Mouse (Mus musculus): Measurements from ENCODE around the gene Cxcr6. TPM values are rescaled to one million over a fixed set of nuclear protein-coding genes. Genes with fewer than 3 reads are reported as not detected.

Gene Cxcr6
- polyA plus RNA-seq (2012; rRNA removed): 0.43 and 0.44 TPM in 2 replicates

DNA sequence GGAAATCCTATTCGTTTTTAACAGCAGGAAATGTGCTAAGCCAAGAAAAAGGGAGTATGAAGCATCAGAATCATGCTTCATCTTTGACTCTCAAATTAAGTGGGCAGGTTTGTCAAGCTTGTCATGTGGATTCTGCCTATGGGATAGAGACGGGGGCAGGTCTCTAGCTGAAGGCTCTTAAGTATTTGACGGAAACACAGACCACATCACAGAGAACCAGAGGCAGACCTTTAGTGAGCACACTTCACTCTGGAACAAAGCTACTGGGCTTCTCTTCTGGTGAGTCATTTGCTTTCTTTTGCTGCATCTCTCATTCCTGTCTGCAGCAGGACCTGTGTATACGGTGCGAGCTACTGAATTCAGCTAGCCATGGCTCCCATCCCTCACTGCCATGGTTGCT lies at the start of gene Cxcr6:
Gene Cxcr6, plus strand, starts transcription at position 209 of the 400 bp plus-strand sequence.

DNA sequence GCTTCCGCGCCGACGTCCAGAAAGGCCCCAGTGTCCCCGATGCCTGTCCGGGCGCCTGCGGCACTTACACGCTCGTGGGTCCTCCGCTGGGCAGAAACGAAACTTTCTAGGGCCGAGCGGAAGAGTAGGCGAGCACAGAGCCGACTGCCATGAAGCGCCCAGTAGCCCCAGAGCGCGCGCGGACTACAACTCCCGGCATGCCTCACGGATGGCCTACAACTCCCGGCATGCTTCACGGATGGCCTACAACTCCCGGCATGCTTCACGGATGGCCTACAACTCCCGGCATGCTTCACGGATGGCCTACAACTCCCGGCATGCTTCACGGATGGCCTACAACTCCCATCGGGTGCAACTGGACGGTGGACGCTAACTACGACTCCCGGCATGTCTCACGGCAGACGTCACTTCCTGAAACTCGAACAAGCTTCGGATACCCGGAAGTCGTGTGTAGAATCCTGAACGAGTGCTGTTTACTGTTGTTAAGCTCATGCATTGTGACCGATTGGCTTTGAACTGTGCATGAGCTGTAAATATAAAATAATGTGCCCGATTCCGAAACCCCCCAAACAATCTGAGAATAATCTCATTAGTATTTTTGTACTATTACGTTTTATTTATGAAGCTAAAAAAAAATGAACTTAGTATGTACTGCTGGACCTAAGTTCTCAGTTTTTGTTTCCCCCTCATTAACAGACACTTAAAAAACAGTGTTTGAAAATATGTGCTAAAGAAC lies 45.6 kb downstream of the Cxcr6 start, which contains the start of gene Fyco1:
Gene Fyco1, minus strand, starts transcription at position 187 of the 736 bp plus-strand sequence.

Other genes starting within 250 kb of the Cxcr6 start
- gene Slc6a20b, start 173.9 kb upstream of the Cxcr6 start, polyA plus RNA-seq (2012; rRNA removed): 1.1 and 1.7 TPM in 2 replicates
- 0.28 and 0.33 TPM in 2 replicates for gene Ccr9, start 128.0 kb upstream of the Cxcr6 start, polyA plus RNA-seq (2012; rRNA removed)
- gene Slc6a20a, start 127.6 kb upstream of the Cxcr6 start, polyA plus RNA-seq (2012; rRNA removed): 0.38 and 0.71 TPM in 2 replicates
- gene Lztfl1, start 88.8 kb upstream of the Cxcr6 start, polyA plus RNA-seq (2012; rRNA removed): 1.7 and 2.8 TPM in 2 replicates
- 5.4 and 5.6 TPM in 2 replicates for gene Fyco1, start 45.4 kb downstream of the Cxcr6 start, polyA plus RNA-seq (2012; rRNA removed)
- gene Xcr1, start 55.6 kb downstream of the Cxcr6 start, polyA plus RNA-seq (2012; rRNA removed): 0.48 and 0.59 TPM in 2 replicates
- 0.84 and 1.4 TPM in 2 replicates for gene Ccr1, start 162.2 kb downstream of the Cxcr6 start, polyA plus RNA-seq (2012; rRNA removed)
- 0.20 TPM in 1 of 2 replicates, not detected in the other for gene Ccr1l1, start 171.9 kb downstream of the Cxcr6 start, polyA plus RNA-seq (2012; rRNA removed)
- 0.10 and 0.16 TPM in 2 replicates for gene Ccr3, start 215.5 kb downstream of the Cxcr6 start, polyA plus RNA-seq (2012; rRNA removed)